Mouse (Mus musculus) inflammation-experienced regulatory T-cells, adult 6 months (primary cell): ENCODE data around the gene Fam98b. TPM values are rescaled to one million over a fixed set of nuclear protein-coding genes. Genes with fewer than 3 reads are reported as not detected.

Source experiments
- ATAC-seq: one replicate; pipeline ENCODE4 v1.8.0; 2017
- polyA plus RNA-seq, 3 experiments: library from polyadenylated mRNA; unstranded; fragments of 100-300 nt; shearing (Covaris generic); gene quantifications; one replicate each; pipeline ENCODE4 v1.2.1; 2017

The Fam98b gene
- 10 to 100 TPM in 1 of 3 experiments, 1 to 10 TPM in 2; 6.6 to 13.5 (median 9.7) TPM for polyA plus RNA-seq

DNA sequence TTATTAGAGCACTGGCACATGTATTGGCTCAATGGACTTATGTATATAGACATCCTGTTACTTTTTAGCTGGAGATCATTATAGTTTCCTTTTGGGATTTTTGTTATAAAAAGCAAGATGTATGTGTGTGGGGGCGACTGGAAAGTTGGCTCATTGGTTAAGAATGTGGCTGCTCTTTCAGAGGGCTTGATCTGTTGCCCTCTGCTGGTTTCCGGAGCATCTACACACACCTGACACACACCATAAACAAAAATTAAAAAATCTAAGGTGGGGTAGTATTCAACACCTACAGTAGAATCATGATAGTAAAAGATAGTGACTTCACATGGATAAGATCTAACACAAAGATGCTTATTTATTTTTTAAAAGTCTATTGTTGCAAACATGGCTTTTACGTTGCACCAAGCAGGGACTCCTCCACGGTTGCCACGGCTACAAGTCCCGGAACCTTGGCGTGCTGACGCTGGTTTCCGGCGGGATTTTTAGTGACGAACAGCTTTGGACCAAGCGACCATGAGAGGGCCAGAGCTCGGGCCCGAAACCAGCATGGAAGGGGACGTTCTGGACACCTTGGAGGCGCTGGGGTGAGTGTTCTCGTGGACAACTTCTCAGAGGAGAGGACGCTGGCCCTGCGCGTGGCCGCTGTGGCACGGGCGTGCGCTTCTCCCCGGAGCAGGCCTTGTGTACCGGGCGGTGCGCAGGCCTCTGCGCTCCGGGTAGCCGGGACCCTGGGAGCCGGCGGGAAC, at the start of gene Fam98b:
Gene Fam98b (plus strand): TSS at position 485 of the 746 bp plus-strand sequence.
- ATAC-seq: peak; percentile 96

DNA sequence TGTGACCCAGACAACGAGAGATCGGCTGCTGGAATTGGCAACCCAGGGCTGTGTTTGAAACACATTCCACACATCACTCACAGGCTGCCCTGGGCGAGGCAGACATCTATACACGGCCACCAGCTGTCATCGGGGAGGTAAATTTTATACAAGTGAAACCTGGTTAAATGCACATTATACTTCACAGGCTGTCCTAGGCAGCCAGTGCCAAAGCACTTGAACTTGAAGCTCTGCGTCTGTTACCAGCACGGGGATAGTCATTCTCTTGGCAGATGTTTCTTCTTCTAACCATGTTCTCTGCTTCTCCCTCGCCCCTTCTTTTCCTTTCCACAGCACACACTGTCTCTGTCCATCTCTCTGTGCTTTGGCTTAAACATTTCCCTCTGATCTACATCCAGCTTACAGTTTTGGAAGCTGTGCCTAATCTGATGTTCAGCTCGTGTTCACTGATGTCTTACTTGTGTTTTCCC, 48.6 kb upstream of the Fam98b start:
- ATAC-seq: no peak

DNA sequence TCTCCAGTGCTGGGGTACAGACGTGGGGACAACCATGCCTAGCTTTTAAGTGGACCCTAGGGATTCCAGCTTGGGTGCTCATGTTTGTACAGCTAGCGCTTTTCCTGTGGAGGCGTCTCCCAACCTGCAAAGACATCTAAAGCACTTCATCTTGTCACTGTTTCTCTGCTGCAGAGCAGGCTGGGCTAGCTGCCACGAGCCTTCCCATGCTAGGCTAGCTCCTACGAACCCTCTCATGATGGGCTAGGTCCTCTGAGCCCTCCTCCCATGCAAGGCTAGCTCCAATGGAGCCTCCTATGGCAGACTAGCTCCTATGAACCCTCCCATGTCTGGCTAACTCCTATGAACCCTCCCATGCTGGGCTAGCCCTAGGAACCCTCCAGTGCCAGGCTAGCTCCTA, 46.2 kb upstream of the Fam98b start:
- no peak for ATAC-seq

DNA sequence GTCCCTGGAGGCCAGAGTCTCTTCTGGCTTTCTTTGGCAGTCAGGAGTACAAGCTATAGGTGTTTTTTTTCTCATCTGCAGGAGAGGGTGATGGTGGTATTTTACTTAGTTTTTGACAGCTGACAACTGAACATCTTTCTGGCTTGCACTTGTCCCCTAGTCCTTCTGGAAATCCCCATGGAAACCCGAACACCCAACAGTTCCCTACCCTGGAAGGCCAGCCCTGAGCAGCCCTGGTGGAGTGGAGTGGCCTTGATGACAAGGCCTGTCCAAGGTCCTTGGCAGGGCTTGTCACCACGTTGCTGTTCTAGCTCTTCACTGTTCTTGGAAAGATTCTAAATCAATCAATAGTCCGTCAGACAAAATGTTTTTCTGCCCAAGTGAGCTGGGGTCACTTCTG, 45.0 kb upstream of the Fam98b start:
- no peak for ATAC-seq

DNA sequence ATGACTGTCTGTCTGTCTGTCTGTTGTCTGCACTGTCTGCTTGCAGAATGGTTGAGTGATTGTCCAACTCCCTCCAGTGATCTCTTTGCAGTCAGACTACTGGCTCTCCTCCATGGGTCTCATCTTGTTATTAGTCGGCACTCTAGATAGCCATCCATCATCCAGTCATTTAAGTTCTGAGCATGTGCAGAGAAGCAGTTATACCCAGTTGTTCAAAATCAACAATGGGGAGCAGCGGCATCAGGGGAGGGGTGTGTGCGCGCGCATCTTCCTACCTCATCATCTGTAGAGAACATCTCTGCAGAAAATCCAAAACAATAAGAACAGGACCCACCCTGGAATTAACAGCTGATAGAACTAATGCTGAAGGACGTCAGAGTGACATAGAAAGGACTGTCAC, 44.5 kb upstream of the Fam98b start:
- ATAC-seq: no peak

DNA sequence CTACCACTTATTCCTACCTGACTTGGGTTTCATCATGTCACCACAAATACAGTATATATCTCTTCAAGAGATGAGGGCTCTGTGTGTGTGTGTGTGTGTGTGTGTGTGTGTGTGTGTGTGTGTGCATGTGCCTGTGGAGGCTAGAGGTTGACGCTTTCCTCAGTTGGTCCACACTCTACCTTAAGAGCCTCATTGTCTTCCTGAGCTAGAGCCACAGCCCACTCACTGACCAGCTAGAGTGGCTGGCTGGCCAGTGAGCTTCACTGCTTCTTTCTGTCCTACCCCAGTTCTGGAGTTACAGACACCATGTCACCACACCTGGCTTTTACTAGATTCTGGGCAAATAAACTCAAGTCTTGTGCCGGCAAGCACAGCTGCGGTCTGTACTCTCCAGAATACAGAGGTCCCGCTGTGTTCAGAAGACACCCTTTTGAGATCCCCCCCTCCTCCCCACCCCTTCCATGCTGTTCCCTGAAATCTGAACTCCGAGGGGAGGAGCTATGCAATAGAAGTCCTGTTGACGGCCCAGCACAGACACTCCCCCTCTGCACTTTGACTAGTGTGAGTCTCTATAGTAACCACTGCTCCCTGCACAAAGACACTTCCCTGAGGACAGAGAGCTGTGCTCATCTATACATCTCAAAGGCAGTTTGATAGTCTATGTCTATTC, 39.0 kb upstream of the Fam98b start:
- no peak for ATAC-seq

DNA sequence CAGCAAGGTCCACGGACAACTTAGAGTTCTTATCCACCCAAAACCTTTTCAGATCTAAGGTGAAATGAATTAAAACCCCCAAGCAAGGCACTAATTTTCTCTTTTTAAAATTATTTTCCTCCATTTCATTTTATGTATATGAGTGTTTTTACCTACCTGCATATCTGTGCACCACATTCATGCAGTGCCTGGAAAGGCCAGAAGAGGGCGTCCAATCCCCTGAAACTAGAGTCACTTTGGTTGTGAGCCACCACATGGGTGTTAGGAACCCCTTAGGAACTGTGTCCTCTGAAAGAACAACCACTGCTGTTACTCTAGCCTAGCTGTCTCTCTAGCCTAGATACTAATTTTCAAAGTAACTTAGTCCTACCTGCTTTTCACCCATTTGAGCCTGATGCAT, 33.4 kb upstream of the Fam98b start:
- ATAC-seq: no peak

DNA sequence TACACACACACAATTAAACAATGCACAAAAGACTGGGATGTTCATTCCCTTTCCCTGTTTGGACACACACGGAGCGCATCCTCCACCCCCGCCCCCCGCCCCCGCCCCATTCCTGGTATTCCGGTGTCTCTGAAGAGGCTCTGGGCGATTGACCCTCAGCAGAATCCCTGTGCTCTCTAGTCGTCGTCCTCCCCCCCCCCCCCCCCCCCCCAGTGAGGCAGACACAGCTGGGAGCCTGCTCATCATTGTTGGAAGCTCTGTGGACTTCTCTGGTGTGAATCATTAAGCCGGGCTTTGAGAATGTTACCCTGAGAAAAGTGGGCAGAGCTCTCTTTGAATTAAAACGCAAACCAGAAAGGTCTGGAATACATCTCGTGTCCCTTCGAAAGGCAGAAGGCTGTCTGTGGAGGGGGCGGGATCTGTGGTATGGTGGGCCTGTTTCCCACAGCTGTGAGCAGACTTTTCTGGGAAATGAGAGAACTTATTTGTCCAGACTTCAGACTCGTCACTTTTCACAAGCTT, 31.8 kb upstream of the Fam98b start:
- no peak for ATAC-seq

DNA sequence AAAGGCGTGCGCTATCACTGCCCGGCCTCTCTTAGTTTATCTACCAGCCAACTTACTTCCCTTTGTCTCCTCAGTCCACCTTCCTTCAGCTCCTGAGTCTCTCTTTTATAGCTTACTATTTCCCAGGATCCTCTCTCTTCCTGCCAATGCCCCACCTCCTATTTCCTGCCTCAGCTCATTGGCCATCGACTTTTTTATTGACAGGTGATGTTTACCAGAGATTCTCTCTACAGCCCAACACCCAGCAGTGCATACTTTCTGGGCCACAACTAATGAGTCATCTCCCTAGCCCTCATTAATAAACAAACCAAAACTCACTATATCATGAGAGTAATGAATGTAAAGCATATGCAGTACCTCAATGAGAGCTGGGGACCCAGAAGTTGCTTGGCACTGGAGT, 30.0 kb upstream of the Fam98b start:
- no peak for ATAC-seq

DNA sequence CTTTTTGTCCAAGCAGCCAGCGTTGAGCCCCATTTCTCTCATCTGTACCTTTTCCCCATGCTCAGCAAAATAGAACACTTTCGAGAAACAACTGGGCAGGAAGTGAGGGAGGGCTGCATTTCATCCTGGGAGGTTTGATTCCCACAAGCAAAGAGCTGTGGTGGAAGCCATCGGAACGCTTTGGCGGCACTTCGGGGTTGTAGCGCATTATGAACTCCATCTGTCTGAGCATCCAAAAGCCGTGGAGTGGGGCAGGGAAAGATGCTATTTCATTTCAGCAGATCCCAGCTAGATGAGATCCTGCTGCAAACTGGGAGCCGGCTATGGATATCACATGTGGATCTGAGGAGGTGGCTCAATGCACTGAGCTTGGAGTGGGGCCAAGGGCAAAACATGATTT, 26.9 kb upstream of the Fam98b start:
- ATAC-seq: no peak

DNA sequence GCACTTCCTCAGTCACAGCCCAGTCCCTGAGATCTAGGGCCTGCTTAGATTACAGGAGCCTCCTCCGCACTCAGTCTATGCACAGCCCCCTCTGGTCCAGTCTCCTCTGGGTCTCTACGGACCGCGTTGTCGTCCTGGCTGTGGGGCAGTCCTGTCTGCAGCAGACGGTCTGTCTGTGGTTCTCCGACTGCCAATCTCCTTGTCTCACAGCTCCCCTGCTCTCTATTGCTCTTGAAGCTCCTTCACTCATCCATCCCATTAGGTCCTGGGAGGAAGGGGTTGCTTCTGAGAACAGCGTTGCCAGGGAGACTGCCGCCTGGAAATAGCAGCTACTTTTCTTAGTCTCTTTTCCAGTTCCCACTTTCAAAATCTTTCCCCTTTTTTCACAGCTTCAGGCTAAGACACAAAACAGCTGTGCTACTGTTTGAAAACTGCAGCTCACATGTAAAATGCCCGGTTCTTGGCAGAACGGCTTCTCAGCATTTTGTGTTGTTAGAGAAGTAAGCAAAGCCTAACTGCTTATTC, 20.9 kb upstream of the Fam98b start:
- ATAC-seq: no peak

DNA sequence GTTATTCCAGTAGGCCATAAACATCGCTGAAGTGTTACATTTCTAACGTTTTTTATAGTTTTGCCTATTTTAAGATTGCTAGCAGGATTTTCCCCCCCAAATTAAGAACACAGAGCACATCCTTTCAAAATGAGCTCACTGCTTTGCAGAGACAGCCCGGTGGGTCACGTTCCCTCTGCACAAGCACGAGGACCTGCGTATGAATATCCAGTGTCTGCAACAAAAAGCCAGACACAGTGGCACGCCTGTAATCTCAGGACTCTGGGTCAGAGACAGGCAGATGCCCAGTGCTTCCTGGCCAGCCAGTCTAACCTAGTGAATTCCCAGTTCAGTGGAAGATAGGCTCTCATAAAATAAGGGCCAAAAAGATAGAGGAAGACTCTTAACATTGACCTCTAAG, 19.3 kb upstream of the Fam98b start:
- no peak for ATAC-seq

DNA sequence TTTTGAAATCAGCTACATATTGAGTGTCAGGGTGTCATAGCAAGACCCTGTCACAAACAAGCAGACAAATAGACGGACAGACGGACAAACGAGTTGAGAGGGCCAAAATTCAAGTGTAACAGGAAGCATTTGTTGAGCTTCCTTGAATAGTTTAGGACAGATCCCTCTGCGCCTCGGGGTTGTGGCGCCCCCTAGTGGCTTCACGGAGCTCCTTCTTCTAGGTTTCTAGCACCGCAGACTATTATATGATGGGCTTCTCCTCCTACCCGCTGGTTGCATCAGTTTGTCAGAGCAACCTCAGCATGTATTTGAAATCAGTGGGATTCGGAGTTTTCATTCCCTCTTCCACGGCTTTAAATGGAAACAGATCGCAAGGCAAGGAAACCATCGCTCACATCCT, 18.3 kb upstream of the Fam98b start:
- ATAC-seq: peak; percentile 56

DNA sequence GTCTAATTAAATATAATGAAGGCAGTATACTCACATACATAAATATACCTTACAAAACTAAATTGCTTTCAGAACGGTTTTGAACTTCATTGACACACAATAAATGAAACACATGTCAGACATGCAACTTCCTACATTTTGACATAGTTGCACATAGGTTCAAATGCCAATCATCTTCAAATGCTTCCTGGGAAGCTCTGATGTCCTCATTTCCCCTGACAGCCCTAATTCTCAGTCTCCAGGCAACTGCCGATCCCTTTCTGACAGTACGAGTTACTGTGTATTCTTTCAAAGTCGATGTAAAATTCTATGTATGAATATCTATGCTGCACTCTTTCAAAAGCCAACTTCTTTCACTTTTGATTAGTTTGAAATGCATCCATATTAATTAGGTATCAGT, 7.6 kb upstream of the Fam98b start:
- ATAC-seq: no peak

DNA sequence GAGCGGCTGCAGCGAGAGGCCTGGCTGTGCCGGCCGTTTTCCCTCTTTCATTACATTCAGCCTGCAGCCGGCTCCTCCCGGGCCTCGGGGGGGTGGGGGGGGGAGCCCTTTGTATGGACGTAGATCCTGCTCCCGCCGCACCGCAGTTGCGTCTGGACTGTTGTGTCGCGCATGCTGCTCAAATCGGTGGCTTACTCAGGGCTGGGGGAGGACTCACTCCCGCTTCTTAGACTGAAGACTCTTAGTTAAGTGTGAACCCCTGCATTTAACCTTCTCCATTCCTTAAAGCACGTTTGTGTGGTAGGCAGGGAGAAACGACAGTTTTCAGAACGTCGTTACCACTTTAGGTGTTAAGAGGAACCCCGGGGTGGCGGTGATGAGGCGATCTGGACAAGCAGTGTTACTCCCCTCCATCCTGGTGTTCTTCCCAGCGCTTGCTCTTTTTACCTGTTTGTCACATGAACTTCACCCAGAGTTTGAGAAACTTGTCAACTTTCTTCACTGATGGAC, 517 bp downstream of the Fam98b start:
- peak; percentile 18 for ATAC-seq

DNA sequence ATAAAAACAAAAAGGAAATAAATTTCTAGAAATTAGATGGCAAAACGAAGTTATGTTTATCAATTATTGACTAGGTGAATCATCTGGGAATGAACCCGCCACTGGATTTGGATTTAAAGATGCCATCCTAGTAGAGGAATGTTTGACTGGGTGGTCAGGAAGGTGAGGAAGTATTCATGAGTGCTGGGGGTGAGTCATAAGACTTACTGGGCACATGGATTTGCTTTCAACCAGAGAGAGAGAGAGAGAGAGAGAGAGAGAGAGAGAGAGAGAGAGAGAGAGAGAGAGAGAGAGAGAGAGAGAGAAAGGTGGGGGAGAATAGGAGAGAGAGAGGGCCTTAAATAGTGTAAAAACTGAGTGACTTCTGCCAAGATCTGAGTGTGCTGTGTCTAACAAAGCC, 5.9 kb downstream of the Fam98b start:
- ATAC-seq: no peak

DNA sequence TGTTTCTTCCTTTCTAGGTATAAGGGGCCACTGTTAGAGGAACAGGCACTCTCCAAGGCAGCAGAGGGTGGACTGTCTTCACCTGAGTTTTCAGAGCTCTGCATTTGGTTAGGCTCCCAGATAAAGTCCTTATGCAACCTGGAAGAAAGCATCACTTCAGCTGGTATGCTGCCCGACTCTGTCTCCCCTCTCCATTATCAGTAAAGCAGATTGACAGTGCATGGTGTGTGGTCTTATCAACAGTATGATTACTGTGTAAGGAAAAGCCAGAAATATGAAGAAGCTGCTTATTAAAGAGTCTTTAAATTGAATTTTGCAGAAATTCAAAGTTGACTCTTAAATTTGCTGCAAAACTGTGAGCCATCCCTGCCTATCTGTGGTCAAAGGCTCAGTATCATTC, 8.1 kb downstream of the Fam98b start:
- ATAC-seq: no peak

DNA sequence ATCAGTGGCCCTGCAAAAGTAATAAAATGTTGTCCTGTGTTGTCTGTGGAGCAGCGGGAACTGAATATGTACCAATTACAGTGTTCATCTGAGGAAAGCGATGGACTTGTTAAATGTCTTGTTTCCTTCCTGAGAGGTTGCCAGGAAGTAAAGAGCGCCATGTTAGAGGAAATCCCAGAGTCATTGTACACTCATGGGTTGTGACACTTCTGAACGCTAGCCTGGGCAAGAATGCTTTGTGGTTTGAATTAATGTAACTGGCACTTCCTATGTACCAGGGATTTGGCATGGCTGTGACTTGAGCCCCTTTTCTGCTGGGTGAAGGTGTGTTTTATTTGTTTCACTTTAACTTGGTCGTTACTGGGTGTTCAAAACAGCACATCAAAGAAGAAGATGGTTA, 12.6 kb downstream of the Fam98b start:
- ATAC-seq: no peak

DNA sequence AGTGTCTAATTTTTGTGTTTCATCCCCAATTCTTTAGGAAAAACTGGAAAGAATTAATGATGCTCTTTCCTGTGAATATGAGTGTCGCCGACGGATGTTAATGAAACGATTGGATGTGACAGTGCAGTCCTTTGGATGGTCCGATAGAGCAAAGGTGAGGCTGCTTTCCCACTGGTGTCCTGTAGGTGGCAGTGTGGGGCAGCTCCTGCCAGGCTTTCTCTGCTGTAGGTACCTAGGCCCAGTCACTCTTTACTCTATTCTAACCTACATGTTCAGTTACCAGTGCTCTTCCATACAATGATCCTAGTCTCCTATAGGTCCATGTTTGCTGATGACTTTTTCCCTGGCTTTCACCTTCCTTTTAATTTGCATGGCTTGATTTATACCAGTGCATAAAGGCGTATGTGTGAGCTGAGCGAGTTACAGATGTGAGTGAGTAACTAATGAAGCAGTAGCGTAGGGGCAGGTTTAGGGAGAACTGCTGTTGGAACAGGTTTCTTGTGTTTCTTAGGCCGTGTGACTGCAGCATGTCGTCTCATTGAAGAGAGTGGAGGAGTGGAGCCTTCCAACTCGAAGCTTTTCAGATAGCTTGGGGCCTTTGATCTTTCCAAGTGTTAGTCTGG, 14.4 kb downstream of the Fam98b start:
- peak; percentile 96 for ATAC-seq

DNA sequence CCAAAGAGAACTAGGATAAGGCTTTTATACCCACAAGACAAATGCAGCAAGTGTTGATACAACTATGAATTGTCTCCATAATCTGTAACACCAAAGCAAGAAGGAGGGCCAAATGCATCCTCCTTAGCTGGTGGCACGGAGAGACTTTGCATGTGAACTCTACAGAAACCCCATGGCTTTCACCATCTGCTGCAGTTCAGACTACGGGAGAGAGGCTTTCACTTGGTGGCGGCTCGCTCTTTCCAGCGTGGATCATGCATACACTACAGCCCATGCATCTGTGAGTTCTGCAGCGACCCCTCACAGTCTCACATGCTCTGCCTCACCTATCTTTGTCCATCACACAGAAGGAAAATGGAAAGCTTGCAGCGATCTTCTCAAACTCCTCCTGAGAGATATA, 38.8 kb downstream of the Fam98b start:
- ATAC-seq: no peak

DNA sequence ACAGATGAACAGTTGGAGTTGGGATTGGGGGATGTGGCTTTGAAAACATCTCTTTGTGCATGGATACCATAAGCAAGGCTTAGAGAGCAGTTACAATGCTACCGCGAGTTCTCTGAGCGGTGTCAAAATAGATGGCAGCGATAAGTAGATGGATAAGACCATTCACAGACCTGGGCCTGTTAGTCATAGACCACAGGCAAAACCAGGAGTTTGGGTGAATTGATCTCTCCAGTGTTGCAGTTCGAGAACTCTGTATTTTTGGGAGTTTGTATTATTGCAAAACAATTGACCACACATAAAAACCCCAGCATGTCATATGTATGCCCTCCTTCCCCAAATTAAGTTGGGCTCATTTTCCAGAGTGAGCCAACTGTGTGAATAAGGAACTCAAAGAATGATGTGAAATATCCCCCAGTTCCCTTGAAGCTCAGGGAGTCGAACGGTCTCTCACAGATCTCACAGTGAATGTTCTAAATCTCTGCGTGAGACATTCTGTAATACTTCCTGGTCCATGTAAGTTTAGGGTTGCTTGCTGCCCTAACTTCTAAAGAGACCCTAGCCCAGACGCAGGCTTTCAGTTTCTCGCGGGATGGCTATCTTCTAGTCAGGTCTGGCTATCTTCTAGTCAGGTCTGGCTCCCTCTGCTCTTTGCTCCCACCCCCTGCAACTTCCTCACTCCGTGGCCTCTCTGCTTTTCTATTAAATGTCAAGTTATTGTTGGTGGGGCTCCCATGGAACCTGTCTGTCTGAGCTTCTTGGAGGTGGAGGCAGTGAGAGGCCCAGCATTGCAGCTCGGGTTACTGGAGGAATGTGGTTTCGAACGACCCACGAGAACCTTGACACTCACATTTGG, 50.3 kb downstream of the Fam98b start:
- ATAC-seq: no peak
